ENCODE assay signal across 14 mouse cellular contexts in the genomic region with DNA sequence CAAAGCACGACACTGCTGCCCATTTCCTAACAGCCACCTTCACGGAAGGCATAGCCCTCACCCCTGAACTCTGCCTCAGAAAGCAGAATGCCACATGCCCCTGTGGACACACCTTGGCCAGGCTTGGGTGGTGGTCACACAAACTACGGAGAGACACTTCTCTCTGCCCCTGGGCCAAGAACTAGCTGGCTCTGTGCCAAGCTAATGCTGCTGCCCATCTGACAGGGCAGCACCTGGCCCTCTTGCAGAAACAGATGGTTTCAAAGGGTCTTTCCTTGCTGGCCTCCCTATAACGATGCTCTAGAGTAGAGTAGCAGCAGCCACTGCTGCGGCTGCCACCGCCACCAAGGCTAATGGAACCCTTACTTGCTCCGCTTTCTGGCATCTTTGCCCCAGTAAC.
"Had no signal": no experiment of that assay in that cellular context is flagged by ENCODE, and none has a peak within 500 bp of the region (broad histone marks: within the 10 kb centered on the region; RNA-seq: fewer than 3 reads in every experiment).

No protein-coding gene starts in this region.

- H3K9ac ChIP-seq: limb, embryonic 15.5 days; liver, embryonic 12.5 days; lung, embryonic 15.5 days; midbrain, embryonic 12.5 days; neural tube, embryonic 12.5 days; stomach, embryonic 15.5 days had no signal

- H3K36me3 ChIP-seq: limb, embryonic 15.5 days; liver, embryonic 12.5 days; lung, embryonic 15.5 days; midbrain, embryonic 12.5 days; neural tube, embryonic 12.5 days; stomach, embryonic 15.5 days had no signal

- H3K4me1 ChIP-seq: limb, embryonic 15.5 days; liver, embryonic 12.5 days; lung, embryonic 15.5 days; megakaryocyte, embryonic 14.5 days; midbrain, embryonic 12.5 days; neural tube, embryonic 12.5 days; stomach, embryonic 15.5 days had no signal

- H3K4me3 ChIP-seq: limb, embryonic 15.5 days; liver, embryonic 12.5 days; lung, embryonic 15.5 days; megakaryocyte, embryonic 14.5 days; midbrain, embryonic 12.5 days; neural tube, embryonic 12.5 days; stomach, embryonic 15.5 days had no signal

- H3K9me3 ChIP-seq: limb, embryonic 15.5 days; lung, embryonic 15.5 days; midbrain, embryonic 12.5 days; neural tube, embryonic 12.5 days; stomach, embryonic 15.5 days had no signal

- H3K4me2 ChIP-seq: limb, embryonic 15.5 days; liver, embryonic 12.5 days; lung, embryonic 15.5 days; midbrain, embryonic 12.5 days; neural tube, embryonic 12.5 days; stomach, embryonic 15.5 days had no signal

- DNase-seq: kidney, adult 9 months; kidney, postnatal 36 days; lung, postnatal 14 days; right cerebral cortex, postnatal 14 days; thymus, postnatal 4 days had no signal

- H3K27me3 ChIP-seq: limb, embryonic 15.5 days; liver, embryonic 12.5 days; lung, embryonic 15.5 days; midbrain, embryonic 12.5 days; neural tube, embryonic 12.5 days; stomach, embryonic 15.5 days had no signal

- ATAC-seq: liver, embryonic 12.5 days had no signal

- H3K27ac ChIP-seq: kidney, postnatal 0 days; limb, embryonic 15.5 days; liver, embryonic 12.5 days; lung, embryonic 15.5 days; macrophage; midbrain, embryonic 12.5 days; neural tube, embryonic 12.5 days; stomach, embryonic 15.5 days had no signal
